Mouse (Mus musculus): ENCODE measurements at regions not wholly inside any gene's neighbourhood (a gene's known extent, or its start where the extent isn't known, plus 50 kb on each side); places are given as distances from the start of the nearest gene placed in this dataset.

DNA sequence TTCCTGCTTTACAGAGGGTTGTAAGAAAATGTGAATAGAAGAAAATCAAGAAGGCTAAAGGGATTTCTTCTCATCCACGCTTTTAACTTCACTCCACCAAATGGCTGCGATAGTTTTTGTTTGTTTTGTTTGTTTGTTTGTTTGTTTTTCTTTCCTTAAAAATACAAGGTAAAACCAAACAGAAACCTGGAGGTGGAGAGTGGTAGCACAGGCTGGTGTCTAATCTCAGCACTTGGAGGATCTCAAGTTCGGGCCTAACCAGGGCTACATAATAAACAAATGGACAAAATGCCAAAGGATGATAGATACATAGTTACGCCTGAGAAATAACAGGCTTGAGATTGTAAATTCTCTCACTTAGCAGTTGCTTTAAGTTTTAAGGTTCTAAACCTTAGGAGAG lies 50.8 kb upstream of the Mboat1 start:
- DNase-seq = no peak

DNA sequence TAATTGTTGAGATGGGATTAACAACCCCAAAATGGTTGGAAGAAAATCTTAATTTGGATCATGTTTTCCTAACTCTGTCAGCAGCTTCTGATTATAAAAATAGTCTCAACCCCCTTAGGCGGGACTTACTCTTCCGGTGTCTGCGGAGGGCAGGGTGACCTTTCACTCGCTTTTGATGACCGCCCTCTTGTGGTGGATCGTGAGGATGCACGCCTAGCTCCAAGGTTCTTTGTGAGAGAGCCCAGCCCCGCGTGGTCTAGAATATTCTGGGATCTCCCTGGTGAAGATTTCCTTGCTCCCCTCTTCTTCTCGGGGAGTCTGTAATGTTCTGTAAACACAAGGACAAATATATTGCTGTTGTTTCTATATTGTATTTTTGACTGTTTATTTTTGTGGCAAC lies 51.3 kb upstream of the Mboat1 start:
- peak; percentile 82 for DNase-seq

GRCm38 (mm10) chr13:30084386-30084785 lies 51.9 kb upstream of the Mboat1 start:
- peak; percentile 17 for DNase-seq

DNA sequence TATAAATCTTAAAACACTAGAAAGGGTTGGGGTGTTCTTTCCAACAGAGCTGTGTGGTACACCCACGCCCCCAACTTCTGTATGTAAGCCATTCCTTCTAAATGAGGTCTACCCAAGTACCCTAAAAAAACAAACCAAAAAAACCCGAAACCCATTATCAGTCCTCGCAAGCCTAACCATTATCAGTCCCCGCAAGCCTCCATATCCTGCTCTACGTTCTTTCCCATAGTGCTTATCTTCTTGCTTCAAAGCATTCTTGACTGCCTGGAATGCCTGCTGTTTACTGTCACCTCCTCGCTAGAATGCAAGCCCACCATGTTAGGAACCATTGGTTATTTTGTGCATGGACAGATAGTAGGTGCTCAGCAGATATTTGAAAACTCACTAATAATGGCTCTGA lies 52.3 kb upstream of the Mboat1 start:
- no peak for DNase-seq

DNA sequence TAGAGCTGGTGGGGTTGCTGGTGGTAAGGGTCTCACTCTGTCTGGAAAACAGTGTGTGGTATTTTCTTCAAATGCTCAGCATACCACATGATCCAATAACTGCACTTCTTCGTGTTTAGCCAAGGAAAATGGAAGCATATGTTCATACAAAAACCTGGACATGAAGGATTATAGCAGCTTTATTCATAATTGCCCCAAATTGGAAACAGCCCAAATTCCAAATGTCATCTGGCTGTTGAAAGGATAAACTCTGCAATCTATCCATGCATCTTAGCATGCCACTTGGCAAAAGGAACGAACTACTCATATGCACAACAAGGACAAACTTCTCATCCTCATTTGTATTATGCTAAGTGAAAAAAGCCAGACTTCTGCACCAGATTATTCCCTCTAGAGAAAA lies 53.5 kb upstream of the Mboat1 start:
- DNase-seq = no peak

GRCm38 (mm10) chr13:30080705-30081474 lies 55.4 kb upstream of the Mboat1 start:
- DNase-seq = no peak

DNA sequence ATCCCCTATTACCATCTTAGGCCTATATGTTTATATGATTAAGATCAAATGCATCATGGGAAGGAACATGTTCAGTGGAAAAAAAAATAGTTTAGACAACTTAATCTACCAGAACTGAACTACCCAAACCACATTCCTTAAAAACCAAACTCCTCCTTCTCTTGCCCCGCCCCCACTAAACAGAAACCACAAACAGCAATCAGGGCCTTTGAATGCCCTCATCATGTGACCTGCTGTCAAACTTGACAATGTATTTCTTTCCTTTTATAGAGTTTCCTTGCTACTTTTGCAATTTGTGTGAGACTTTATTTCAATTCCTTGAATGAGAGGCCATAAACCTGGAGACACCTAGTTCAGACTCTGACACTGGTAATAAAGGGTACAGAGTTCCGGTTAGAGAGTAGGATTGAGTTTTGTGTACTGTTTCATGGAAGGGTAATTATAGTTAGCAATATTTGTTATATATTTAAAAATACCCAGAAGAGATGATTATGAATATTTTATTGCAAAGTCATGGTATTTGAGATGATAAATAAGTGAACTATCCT lies 61.7 kb upstream of the Mboat1 start:
- DNase-seq = no peak

DNA sequence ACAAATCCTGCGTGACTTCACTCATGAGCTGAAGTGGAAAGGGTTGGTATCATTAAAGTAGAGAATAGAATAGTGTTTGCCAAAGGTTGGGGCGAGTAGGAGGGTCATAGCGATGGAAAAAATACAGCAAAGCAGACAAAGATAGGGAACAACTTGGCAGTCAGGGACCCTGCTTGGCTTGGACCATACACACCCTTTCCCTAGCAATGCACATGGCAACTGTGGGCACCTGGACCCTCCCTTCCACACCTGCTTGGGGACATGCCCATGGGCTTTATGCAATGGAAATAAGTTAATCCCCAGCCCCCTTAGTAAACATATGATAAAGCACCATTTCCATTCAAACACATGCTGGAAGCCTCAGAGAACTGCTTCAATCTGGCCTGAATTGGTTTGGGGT lies 62.2 kb upstream of the Mboat1 start:
- DNase-seq = no peak

GRCm38 (mm10) chr13:30069397-30069796 lies 66.9 kb upstream of the Mboat1 start:
- DNase-seq = no peak

DNA sequence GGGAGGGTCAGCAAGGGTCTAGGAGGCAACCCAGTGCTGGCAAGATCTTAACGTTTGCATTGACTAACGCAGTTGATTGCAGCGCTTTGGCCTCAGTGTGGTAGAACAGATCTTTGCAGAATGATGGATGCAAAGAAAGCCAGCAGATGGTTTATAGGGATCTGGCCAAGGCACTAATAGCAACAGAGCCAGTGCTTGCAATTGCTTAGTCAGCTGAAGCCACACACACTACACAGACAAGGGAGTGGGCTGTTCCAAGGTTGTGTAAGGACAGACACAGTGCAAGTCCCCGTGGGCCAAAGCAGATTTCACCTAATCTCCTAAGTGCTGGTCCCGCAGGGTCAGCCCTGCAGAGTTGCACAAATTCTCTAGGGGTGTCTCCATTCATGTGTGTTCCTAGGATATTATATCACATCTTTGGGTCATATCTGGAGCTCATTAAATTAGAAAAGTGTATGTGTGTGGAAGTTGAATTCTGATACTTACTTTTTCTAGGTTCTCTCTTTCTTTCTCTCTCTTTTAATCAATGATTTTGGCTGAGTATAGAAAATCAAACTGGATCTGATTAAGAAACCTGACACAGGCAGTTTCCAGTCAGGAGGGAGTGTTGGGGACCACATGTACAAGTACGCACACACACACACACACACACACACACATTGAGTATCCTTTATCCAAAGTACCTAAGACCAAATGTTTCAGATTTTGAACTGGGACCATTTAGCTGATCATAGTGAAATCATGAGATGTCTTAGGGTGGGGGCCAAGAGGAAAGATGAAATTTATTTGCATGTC lies 68.5 kb upstream of the Mboat1 start:
- DNase-seq = peak; percentile 46

DNA sequence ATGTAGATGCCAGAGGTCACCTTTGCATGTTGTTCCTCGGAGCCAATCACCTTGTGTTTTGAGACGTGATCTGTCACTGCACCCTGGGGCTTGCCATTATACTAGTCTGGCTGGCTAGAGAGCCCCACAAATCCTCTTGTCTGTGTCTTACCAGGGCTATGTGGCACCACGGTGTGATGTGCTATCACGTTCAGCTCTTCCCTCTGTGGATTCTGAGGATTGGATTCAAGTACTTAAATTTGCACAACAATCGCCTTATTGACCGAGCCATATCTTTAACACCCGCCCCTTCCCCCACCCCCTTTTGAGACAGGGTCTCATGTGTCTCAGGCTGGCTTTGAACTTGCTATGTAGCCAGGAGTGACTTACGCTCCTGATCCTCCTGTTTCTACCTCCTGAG lies 70.8 kb upstream of the Mboat1 start:
- DNase-seq = no peak

- no peak for DNase-seq
These were observed 72.5 kb upstream of the Mboat1 start for GRCm38 (mm10) chr13:30063741-30064140.

DNA sequence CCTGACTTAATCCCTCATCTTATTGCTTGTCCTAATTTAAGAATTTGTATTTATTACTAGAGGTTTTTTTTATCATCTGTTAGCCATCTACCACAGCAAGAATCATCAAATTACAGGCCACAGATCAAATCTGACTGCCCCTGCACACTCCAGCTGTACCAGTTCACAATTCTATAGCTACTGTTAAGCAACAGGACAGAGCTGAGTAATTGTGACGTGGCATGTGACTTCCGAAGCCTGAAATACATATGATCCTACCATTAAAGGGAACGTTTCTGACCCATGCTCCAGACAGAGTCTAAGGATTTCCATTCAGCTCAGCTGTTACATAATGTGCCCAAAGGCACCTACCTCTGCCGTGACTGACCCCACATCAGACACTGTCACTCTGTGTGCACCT lies 74.0 kb upstream of the Mboat1 start:
- DNase-seq = no peak

DNA sequence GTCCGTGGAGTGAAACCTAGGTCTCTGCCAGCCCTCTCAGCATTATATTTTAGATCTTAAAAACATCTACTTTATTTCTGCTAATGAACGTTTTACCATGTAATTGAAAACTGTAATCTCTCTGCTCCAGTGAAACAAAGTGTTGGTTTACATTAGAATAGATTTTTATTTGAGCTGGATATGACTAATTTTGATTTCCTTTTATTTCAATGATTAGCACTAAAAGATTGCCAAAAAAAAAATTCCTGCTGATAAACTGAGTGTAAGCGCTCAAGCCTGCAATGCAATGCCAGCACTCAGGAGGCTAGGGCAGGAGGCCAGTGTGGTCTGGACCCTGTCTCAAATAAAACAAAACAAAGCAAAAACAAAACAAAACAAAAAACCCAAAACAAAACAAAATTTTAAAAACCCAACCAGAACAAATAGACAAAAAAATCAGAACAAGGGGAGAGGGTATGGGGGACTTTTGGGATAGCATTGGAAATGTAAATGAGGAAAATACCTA lies 69.3 kb upstream of the E2f3 start:
- DNase-seq = no peak

DNA sequence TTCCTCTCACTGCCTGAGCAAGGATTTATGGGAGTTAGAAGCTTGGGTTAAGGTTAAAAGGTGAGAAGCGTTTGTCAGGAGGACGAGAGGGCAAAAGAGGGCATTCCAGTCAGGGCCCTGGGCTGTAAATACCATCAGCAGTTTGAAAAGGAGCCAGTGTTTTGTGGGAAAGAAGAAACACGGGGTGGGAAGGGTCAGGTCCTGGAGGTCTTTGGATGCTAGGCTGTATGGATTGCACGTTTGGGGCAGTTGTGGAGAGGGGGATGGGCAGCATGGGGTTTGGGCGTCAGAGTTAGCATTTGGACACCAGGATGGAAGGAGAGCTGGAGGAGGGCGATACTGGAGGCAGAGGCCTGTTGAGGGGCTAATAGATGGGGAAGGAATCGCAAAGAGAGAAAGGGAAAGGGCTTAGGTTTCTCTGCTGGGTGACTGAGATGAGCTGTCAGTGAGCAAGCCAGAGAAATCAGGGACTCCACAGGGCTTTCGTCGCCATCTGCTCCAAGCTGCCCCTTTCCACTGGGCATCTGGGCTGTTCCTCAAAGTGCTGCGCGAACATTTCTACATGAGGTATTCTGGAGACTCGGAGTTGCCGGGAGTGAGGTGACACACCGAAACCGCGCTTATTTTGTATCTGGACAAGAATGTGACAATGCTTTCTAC lies 66.2 kb upstream of the E2f3 start:
- DNase-seq = peak; percentile 77

DNA sequence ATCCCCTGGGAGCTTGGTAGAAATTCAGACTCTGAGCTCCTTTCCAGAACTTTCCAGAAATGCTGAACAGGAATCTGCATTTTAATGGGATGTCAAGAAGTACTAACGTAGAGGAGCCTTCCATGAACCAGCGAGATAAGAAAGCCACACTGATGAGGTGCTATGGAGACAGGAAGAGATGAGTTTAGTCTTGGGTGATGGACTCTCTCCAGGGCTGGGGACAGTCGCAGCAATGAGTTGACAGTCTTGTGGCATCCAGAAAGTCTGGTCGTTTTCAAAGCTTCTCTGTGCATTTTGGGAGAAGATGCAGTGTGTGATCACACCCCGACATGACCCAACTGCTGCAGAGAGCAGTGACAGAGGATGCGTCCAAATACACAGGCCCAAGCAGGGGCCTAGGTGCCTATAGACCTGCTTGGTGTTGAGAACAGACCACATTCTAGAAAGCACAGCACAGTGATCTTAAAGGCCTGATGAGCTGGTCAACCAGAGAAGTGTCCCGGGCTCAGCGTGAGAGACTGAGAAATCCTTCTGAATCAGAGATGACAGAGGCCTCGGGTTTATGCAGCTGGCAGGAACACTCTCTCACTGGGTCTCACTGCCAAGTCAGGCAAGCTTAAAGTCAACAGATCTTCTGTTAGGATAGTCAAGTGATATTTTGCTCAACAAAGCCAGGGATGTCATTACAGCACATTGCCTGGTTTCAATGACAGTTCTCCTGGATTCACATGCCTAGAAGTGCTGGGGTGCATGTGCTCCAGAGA lies 65.1 kb upstream of the E2f3 start:
- DNase-seq = no peak

GRCm38 (mm10) chr13:30048260-30048859 lies 62.5 kb upstream of the E2f3 start:
- no peak for DNase-seq

DNA sequence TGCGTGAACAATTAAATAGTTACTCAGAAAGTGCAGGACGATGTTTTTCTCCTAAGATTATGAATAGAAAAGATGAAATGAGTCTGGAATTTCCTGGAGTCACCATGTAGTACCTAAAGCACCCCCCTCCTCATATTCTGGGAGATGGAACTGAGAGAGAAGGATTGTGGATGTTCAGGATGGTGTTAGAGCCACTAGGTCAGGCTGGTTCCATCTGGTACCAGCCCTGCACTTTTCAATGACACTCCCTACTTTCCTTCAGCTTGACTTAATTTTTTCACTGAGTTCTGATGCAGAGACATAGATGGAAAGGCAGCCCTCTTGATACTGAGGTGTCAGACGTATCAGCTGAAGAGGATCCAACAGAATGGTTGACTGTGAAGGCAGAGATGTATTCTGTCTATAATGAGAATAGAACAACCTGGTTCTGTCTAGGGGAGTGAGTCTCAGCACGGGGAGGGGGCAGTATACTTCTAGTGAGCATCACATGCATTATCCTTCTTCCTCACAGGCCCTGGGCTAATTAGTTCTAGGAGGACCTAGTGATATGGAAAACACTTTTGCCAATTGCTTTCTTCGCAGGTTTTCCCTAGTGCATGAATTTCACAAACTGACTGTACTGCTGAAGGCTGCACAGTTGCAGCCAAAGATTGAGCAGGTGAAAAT lies 60.8 kb upstream of the E2f3 start:
- DNase-seq = no peak

DNA sequence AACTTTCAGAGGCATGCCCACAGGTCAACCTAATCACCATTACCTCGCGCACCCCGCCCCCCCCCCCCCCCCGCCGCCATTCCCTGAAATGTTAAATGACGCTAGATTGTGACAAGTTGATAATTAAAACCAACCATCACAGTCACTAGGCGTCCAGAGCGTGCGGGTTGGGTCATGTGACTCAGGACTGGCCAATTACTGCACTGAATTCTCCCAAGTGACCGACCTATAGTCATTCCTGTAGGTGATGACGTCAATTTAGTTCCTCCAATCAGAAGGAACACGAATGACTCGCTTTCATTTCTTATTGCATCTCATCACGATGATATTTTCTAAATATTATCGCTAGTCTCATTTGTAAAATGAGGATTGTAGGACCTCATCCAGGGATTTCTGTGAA lies 60.2 kb upstream of the E2f3 start:
- no peak for DNase-seq

DNA sequence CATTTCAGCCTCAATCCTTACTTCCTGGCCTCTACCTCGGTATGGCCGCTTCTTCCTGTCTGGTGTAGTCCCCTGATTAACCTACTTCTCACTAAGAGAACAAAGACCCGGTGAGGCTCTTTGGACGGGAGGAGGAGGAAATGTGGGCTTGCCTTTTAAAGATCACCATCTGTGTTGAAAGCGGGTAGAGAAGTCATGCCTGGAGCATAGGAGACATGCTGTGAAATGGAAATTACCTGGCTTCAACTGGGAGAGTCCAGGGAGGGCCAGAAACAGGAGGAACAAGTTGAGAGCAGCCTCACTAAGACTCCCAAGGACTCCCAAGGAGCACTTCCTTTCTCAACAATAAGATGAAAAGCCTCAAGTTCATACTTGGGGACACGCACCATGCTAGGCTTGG lies 59.4 kb upstream of the E2f3 start:
- DNase-seq = peak; percentile 74

- no peak for DNase-seq
These were observed 58.9 kb upstream of the E2f3 start for GRCm38 (mm10) chr13:30044790-30045189.

Data from cerebellum, adult 9-11 months (tissue).